Mouse (Mus musculus) heart, adult 2 months (tissue): ENCODE data around the gene 2010109A12Rik. TPM values are rescaled to one million over a fixed set of nuclear protein-coding genes. Genes with fewer than 3 reads are reported as not detected.

Source experiments
- DNase-seq, 2 experiments: peaks; one replicate each; pipeline ENCODE4 v3.0.0; 2021
- H3K27ac ChIP-seq: fragments of 200-600 bp; 2 replicates; pipeline ENCODE4 v1.8.1; 2022
- H3K27me3 ChIP-seq: fragments of 200-500 bp; 2 replicates; pipeline ENCODE4 v1.6.1; 2012; ENCODE audit warnings: mild to moderate bottlenecking, low read length, inconsistent platforms, mixed read lengths; ENCODE audit not compliant: control insufficient read depth, insufficient read depth
- H3K36me3 ChIP-seq: fragments of 200-500 bp; 2 replicates; pipeline ENCODE4 v1.6.1; 2012; ENCODE audit warnings: low read length, inconsistent platforms; ENCODE audit not compliant: control insufficient read depth, insufficient read depth
- H3K4me1 ChIP-seq: fragments of 200-500 bp; 2 replicates; pipeline ENCODE4 v1.6.1; 2011; ENCODE audit warnings: low read length; ENCODE audit not compliant: control insufficient read depth, insufficient read depth
- H3K4me3 ChIP-seq: fragments of 200-600 bp; 2 replicates; pipeline ENCODE4 v1.8.1; 2022
- H3K79me2 ChIP-seq: fragments of 200-500 bp; replicated peaks from 2 replicates; pipeline ENCODE4 v1.6.1; 2012; ENCODE audit warnings: mild to moderate bottlenecking, inconsistent platforms, low read length, moderate library complexity, mixed read lengths; ENCODE audit not compliant: control insufficient read depth, insufficient read depth
- H3K9ac ChIP-seq: fragments of 200-500 bp; 2 replicates; pipeline ENCODE4 v1.6.1; 2012; ENCODE audit warnings: low read depth, mild to moderate bottlenecking, control low read depth, inconsistent platforms, low read length, mixed read lengths
- CTCF ChIP-seq: fragments of 200-600 bp; IDR thresholded peaks from 2 replicates; pipeline ENCODE4 v1.8.1; 2022; ENCODE audit warnings: antibody characterized with exemption, mild to moderate bottlenecking, moderate library complexity
- EP300 ChIP-seq: fragments of 200-500 bp; IDR thresholded peaks from 2 replicates; pipeline ENCODE4 v1.6.1; 2011; ENCODE audit warnings: low read depth, low read length, control low read depth; ENCODE audit not compliant: insufficient read depth
- POLR2A ChIP-seq: fragments of 200-500 bp; IDR thresholded peaks from 2 replicates; pipeline ENCODE4 v1.6.1; 2011; ENCODE audit warnings: mild to moderate bottlenecking, low read depth, low read length, control low read depth; ENCODE audit not compliant: insufficient read depth
- WGBS: fragments of 180-500 bp; shearing (Covaris S2); methylation state at CpG from one replicate; pipeline ENCODE4 v1.1.7; 2018; 5-methylcytosine and 5-hydroxymethylcytosine counted together
- intact Hi-C: fragments of 180-260 bp; cut with DNase I; formaldehyde crosslinking; loops from one replicate; pipeline ENCODE4 v1.15.1; 2025
- polyA plus RNA-seq: library from polyadenylated mRNA; depleted of rRNA; stranded (reverse); fragments of >200 nt; gene quantifications from 2 replicates; pipeline ENCODE4 v1.2.3, GENCODE M21; 2012
- total RNA-seq, 2 experiments: library from RNA; stranded (reverse); gene quantifications; 2 replicates each; pipeline ENCODE4 v1.2.3; 2021

The 2010109A12Rik gene
- total and polyA plus RNA-seq, 3 experiments = 0.57 to 0.59 TPM; not detected in 1

DNA sequence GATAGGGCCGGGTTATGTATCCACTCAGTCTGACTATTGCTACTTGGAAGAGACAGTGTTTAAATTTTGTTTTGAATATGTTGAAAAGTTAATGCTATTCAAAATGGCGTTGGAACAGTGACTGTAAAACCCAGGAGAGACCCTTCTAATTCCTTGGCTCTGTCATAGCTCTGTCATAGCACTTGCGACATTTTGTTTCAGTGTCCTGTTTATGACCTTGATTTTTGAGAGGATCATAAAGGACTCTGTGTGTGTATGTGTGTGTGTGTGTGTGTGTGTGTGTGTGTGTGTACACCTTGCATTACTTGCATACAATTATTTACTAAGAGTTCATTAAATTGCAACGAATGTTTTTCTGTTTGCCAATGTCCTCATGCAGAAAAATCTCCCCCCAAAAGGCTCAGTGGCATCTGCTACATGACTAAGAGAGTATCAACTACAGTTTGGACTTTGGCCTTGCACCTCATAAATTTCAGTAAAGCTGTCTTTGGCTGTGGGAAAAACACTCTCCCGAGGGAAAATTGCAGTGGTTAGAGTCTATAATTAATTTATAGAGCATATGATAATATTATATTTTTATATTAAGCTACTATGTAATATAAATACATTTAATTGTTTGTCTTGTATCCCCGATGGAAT, 43.7 kb downstream of the 2010109A12Rik start:
- intact Hi-C loops = no loop called here
- no peaks in the 10 kb centered on the region for H3K79me2 ChIP-seq
- H3K4me3 ChIP-seq = no peak overlapping the region
- H3K9ac ChIP-seq = no peak overlapping the region
- no peak overlapping the region for H3K27ac ChIP-seq
- H3K4me1 ChIP-seq = no peaks in the 10 kb centered on the region
- H3K27me3 ChIP-seq = no peaks in the 10 kb centered on the region
- no peaks in the 10 kb centered on the region for H3K36me3 ChIP-seq
- DNase-seq = no peak
- 87% methylated on average over 6 of the region's 6 CpGs for WGBS
- TF ChIP-seq CTCF (no peak), POLR2A (no peak), EP300 (no peak)

DNA sequence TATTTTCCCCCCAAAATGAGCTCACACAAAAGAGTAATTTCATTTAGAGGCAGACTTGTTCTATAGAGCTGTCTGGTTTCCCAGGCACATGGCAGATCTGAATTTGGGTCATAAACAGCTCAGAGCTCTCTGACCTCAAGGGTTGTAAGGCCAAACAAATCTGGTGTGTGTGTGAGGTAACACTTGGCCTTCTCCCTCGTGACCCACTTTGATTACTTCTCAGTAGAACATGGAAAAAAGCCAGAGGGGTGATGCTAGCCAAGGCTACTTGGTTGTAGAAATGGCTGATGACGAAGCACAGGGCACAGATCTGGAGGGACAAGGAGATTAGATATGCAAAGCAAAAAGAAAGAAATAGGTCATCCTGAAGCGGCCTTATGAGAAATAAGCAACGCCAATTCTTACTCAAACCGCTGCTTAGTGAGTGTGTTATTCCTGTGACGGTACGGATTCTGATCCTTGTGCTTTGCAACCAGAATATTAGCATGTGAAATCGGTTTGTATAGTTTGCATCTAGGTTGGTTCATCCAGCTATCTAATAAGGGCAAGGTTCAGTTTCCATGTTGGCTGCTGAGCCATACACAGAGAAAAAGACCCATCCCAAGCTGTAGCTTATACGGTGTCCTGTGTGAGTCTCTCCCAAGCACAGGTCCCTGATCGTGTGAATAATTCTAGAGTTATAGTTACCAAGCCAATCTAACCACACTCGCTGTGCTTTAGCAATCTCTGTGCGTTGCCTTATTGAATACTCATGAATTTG, 44.9 kb downstream of the 2010109A12Rik start:
- Histone ChIP-seq H3K36me3 (no peaks in the 10 kb centered on the region), H3K4me3 (no peak overlapping the region), H3K79me2 (no peaks in the 10 kb centered on the region), H3K9ac (no peak overlapping the region), H3K27ac (no peak overlapping the region), H3K4me1 (no peaks in the 10 kb centered on the region), H3K27me3 (no peaks in the 10 kb centered on the region)
- TF ChIP-seq EP300 = 0 out of 2 replicates have a peak, but pooled peaks have one; percentile 39
- TF ChIP-seq POLR2A = no peak
- 54% methylated on average over 12 of the region's 12 CpGs for WGBS
- peak; percentile 55 to 81 for DNase-seq
- intact Hi-C loops = no loop called here

DNA sequence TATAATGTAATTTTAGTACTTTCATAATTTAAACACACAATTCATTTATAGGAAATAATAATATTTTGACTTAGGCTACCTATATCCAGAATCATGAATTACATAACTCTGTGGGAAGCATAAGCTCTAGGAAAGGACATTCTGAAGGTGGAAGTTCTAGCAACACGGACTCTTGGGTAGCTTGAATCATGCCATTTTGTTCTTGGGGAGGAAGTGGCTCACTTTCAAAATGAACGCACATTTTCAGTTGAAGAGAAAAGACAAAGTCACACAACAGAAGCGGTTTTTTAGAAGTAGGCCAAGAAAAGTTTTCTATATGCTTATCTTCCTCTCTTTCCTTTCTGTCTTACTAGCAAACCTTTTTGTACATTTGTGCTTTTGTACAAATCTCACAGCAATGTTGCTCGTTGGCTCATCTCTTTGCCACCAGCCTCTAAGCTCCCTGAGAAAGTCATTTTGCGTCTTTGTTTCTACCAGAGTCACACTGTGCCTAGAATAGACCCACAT, 49.5 kb downstream of the 2010109A12Rik start:
- intact Hi-C loops = no loop called here
- Histone ChIP-seq H3K27ac (no peak overlapping the region), H3K27me3 (no peaks in the 10 kb centered on the region), H3K4me1 (no peaks in the 10 kb centered on the region), H3K4me3 (no peak overlapping the region), H3K79me2 (no peaks in the 10 kb centered on the region), H3K9ac (no peak overlapping the region), H3K36me3 (no peaks in the 10 kb centered on the region)
- DNase-seq = no peak
- WGBS = 88% methylated on average over 5 of the region's 5 CpGs
- TF ChIP-seq CTCF (no peak), EP300 (no peak), POLR2A (no peak)

DNA sequence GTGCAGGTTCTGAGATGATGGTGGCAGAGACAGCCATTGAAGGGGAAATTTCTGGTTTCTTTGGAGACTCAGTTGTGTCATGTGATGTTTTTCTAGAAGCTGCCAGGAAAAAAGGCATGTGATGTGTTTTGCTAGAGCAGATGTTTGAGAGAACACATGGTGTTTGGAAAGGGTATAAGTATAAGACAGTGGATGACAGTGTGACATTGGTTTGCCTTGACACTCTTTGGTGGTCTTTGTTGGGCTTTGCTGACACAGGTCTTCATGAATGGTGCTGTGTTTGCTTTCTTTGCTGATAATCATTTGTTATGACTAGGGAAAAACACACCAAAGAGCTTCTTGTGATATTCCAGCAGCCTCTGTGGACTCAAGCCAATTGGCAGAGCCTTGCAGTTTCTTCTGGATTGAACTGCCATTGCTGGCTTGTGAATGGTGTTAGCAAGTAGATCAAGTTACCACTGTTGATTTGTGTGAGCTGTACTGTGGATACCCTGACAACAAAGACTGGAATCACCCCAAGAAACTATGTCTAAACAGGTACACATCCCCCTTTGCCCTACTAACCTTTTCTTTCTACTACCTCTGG, 50.6 kb downstream of the 2010109A12Rik start:
- intact Hi-C loops = no loop called here
- H3K4me3 ChIP-seq = no peak overlapping the region

DNA sequence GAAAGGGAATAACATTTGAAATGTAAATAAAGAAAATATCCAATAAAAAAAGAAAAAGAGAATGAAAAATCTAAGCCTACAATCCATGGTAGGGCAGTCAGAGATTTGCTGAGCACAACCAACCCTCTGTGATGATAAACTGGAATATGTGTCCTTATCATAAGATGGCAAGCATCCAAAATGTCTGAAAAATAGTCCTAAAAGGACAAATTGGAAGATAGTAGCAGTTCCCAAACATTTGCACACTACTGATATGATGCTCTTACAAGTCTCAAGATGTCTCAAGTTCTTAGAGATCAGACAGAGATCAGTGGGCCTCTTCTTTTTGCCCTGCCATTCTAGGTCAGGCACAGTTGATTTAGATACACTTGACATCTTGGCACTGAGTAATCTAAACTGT, 53.0 kb downstream of the 2010109A12Rik start:
- Histone ChIP-seq H3K4me1 (no peaks in the 10 kb centered on the region; the same call in 1 of the 2 replicates), H3K27ac (no peak overlapping the region)
- no peak for DNase-seq

More for the DNA sequence above, 50.6 kb downstream of the 2010109A12Rik start:
- DNase-seq = no peak
- Histone ChIP-seq H3K4me1 (no peaks in the 10 kb centered on the region), H3K27me3 (no peaks in the 10 kb centered on the region), H3K9ac (no peak overlapping the region), H3K36me3 (no peaks in the 10 kb centered on the region), H3K79me2 (no peaks in the 10 kb centered on the region), H3K27ac (no peak overlapping the region)
- TF ChIP-seq POLR2A (no peak), CTCF (no peak), EP300 (no peak)

More for the DNA sequence above, 53.0 kb downstream of the 2010109A12Rik start:
- no peaks in the 10 kb centered on the region for H3K79me2 ChIP-seq
- H3K9ac ChIP-seq = no peak overlapping the region
- H3K36me3 ChIP-seq = no peaks in the 10 kb centered on the region
- TF ChIP-seq POLR2A (no peak), CTCF (no peak), EP300 (no peak)
- intact Hi-C loops = no loop called here
- no peaks in the 10 kb centered on the region for H3K27me3 ChIP-seq
- no peak overlapping the region for H3K4me3 ChIP-seq
